Mouse (Mus musculus): ENCODE measurements around the gene Pdk2.

Gene Pdk2

DNA sequence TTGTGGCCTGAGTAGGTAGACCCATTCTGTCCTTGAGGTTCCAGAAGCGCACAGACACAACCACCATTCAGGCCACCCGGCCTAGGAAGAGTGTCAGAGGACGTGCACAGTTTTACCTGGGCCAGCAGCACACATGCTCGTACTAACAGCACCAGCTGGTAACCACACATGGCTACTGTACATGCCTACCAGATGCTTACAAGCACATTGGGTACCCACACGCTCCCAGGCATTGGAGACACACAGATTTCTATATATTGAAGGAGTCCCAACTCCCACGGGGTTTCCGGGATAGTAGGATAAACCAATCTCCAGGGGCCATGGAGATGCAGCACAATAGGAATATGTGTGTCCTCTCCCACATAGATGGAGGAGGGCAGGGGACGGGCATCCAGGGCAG is 38.4 kb downstream of the Pdk2 start:
- no peak for DNase-seq (ENCODE audit: low spot score)

DNA sequence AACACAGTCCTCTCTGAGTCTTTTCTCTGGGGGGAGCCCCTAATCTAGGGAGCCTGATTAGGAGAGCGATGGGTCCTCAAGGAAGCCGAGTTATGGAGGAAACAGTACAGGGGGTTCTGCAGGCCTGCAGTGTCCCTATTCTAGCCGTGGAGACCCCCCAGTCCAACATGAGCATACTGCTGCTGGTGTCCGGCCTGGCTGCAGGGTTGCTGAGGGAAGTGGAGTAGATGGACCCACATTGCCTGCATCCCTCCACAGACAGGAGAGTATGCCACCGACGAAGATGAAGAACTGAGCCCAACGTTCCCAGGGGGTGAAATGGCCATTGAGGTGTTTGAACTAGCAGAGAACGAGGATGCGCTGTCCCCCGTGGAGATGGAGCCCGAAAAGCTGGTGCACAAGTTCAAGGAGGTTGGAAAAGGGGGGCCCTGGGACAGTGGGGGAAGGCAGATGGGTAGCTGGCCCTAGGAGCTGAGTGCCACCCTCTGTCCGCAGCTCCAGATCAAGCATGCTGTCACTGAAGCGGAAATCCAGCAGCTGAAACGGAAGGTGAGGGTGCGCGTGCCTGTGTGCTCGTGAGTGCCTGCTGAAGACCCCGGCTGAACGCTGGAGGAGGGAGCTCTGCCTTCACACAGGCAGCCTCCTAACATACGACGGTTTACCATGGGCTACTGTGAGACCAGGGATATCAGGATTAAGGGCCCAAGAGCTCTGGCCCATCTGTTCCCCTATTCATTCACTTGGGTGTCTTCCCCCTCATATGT is 39.4 kb downstream of the Pdk2 start:
- no peak for DNase-seq (ENCODE audit: low spot score)

DNA sequence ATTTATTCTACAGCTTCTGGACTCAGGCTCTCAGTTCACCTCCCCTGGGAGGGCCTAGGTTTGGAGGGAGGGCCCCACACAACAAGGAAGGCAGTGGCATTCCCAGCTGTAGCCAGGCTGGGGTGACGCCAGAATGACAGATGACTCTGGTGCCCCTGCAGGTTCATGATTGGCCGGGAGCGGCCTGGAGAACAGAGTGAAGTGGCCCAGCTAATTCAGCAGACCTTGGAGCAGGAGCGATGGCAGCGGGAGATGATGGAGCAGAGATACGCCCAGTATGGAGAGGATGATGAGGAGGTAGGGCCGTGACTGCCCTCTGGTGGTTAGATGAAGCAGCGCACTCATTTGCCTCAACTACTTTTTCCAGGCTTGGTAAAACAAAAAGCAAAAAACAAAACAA is 40.1 kb downstream of the Pdk2 start:
- peak; percentile 68 for DNase-seq (ENCODE audit: low spot score)

DNA sequence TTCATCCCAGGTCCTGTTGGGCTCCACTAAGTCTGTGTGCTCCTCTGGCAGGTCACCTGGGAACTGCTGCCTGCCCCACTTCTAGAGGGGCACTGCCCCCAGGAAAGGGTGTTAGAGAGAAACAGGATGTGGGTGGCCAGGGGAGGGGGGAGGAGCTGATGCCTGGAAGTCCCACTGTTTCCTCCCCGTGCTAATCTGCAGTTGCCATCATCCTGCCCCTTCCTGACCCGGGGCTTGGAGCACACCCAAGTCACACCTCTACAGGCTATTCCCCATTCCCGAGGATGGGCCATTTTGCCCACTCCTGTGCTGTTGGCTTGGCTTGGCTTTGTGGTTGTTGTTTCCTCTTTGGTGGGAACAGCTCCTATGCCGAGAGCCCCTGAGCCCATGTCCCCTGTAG is 40.6 kb downstream of the Pdk2 start:
- no peak for DNase-seq (ENCODE audit: low spot score)

DNA sequence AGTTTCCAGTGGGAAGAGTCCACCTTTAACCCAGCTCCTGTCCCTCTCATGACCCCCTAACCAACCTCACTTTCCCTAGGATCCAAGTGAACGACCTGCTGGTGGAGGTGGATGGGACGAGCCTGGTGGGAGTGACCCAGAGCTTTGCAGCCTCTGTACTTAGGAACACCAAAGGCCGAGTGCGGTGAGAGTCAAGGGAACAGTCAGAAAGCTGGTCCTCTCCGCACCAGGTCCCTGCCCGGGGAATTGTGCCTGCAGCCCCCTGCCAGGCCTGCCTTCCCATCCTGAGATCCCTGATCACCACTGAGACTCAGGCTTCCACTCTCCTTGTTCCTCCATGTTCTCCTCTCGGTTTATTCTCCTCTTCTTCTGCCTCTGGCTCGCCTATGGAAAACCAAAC is 41.0 kb downstream of the Pdk2 start:
- DNase-seq (ENCODE audit: low spot score) = no peak

DNA sequence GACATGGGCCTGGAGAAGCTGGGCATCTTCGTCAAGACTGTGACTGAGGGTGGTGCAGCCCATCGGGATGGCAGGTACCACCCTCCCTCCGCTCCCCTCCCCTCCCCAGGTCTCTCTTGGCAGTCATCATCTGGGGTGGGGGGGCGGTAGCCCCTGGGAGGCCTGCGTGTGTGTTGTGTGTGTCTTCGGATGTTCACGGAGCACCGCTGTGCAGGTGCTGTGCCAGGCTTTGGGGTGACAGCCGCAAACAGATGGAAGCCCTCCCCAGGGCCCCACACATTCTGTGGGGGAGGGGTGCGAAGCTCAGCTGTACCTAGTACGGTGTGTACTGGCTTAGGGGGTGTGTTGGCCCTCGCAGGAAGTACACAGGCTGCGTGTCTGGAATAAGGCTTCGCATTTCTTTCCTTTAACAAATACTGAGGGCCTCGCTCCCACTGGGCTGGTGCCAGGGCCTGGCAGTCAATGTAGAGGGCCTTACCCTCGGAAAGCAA is 43.1 kb downstream of the Pdk2 start:
- DNase-seq (ENCODE audit: low spot score) = no peak

DNA sequence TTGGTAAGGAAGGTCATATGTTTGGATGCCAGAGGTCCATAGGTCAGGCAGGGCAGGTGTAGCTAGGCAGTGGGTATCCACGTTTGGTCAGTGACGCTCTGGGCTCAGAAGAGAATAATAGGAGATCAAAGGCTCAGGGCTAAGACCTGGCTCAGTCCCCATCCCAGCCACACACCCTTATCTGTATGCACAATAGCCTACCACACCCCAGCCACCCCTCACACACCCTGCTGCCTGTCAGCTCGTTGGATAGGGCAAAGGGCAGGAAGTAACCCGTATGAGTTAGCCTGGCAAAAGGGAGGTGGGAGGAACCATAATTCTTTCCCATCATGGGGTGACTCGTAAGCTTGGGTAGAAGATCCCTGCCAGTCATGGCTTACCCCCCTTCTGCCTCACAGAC is 43.6 kb downstream of the Pdk2 start:
- no peak for DNase-seq (ENCODE audit: low spot score)

DNA sequence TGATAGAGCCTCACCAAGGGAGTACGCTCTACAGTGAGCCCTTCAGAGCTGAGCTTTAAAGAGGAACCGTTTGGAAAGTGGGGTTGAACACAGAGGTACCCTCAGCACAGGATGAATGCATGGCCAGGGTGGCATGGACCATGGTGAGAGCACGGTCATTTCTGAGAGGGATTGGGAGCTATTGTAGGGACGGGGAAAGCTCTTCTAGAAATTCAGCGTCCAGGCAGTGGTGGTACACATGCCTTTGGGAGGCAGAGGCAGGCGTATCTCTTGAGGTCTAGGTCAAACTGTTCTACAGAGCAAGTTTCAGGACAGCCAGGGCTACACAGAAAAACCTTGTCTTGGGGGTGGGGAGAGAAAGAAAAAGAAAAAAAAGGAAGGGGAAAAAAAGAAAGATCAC is 44.2 kb downstream of the Pdk2 start:
- DNase-seq (ENCODE audit: low spot score) = no peak

DNA sequence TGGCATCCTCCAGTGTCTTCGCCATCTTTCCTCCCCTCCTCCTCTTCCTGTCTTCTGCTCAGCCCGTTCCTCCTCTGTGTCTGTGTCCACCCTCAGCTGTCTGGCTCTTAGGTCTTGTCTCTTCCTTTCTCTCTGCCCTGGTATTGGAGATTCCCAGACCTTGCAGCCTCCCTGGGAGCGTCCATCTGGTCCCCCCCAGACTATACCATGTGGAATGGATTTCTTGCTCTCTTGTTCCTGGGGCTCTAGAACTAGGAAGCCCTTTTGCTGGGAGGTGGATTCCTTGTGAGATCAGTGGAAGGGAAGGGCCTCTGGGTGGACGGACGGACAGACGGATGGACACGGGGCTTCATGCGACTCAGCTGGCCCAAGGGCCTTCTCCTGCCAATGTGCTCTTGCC is 45.1 kb downstream of the Pdk2 start:
- DNase-seq (ENCODE audit: low spot score) = no peak

DNA sequence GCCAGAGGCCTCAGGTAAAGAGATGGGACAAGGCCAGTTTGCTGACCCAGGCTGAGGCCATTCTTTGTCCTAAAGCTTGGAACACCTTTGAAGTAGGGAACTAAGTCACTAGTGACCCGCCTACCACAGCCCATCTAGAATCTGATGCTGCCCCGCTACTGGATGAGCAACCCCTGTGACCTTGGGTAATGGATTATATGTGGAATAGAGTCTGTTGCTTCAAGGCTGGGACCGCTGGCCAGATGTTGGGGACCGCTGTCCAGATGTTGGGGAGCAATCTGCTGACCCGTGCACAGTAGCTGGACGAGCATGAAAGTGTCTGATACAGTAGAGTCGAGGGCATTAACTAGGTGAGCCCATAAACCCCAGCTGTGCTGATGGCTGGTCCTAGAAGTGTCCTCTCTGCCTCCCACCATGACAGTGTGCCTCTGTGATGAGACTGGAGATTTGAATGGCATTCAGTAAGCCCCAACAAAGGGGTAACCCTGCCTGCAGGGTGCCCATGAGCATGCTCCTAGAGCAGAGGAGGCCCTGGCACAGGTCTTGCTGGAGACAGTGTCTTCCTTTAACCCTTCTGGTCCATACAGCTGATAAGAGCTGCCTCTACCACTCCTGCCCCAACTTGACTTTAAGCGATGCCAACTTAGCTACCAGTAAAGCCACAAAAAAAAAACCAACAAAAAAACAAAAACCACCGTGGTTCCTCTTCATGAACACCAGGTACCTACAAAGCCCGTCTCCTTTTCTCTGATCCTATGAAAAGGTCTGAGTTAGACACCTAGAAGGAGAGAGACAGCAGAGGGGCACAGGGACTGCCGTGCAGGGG is 46.0 kb downstream of the Pdk2 start:
- DNase-seq (ENCODE audit: low spot score) = no peak

DNA sequence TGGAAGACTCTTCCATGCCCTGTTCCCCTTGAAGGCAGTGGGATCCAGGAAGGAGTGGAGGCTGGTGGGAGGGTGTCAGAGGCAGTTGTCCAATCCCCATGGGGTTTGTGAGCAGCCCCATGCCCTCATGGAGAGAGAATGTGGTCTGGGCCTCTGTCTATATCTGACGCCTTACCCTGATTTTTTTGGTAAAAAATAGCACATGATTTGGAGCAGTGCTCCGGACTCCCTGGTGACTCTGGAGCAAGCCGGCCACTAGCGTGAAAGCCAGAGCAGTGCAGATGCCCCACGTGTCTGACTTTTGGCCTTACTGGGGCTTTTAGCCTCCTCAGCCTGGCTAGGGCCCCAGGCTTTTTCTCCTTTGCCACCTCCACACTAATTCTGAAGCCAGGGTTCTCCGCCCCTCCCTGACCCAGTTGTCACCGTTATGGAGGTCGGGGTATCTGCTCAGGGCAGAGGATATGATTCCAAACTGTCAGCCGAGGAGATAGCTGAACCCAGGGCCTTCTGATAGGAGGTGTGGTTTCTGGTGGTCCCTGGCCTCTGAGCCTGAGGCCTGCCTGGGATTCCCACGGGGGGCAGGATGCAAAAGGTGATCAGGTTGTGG is 46.8 kb downstream of the Pdk2 start:
- peak; percentile 94 for DNase-seq (ENCODE audit: low spot score)

DNA sequence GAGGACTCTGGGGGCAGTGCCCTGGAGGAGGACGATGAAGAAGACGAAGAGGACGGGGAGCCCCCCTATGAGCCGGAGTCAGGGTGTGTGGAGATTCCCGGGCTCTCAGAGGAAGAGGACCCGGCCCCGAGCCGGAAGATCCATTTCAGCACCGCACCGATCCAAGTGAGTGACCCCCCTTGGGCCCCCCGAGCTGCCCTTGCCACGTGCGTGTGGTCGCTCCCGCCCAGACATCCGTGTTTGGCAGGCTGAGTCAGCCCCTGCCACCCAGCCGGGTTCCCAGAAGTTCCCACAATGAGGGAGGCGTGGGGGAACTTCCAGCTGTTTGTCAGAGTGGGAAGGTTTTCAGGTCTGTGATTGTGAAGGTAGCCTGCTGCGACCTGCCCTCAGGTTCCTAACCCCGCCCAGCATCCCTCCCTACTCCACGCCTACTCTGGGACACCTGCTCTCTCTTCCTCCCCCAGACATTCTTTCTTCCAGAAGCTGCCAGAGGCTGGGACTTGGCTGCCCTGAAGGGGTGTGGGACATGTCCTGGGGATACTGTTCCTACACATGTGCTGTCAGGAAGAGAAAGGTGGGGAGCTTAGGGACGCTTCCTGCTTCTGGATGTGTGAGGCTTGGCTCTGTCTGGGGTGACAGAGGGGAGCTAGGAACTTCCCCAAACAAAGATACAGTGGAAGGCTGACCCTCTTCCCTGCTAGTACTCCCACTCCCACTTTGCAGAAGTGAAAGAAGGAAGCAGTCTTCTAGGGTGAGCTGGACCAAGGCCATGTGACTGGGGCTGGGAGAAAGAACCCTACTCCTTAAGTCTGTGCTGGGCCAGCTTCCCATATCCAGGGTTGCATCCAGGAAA is 48.2 kb downstream of the Pdk2 start:
- peak; percentile 74 for DNase-seq (ENCODE audit: low spot score)

DNA sequence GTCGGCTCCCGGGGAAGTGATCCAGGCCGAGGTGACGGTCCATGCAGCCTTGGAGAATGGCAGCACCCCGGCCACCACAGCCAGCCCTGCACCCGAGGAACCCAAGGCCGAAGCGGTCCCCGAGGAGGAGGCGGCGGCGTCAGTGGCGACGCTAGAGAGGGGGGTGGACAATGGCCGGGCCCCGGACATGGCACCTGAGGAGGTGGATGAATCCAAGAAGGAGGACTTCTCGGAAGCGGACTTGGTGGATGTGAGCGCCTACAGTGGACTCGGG is 48.7 kb downstream of the Pdk2 start:
- DNase-seq (ENCODE audit: low spot score) = no peak

DNA sequence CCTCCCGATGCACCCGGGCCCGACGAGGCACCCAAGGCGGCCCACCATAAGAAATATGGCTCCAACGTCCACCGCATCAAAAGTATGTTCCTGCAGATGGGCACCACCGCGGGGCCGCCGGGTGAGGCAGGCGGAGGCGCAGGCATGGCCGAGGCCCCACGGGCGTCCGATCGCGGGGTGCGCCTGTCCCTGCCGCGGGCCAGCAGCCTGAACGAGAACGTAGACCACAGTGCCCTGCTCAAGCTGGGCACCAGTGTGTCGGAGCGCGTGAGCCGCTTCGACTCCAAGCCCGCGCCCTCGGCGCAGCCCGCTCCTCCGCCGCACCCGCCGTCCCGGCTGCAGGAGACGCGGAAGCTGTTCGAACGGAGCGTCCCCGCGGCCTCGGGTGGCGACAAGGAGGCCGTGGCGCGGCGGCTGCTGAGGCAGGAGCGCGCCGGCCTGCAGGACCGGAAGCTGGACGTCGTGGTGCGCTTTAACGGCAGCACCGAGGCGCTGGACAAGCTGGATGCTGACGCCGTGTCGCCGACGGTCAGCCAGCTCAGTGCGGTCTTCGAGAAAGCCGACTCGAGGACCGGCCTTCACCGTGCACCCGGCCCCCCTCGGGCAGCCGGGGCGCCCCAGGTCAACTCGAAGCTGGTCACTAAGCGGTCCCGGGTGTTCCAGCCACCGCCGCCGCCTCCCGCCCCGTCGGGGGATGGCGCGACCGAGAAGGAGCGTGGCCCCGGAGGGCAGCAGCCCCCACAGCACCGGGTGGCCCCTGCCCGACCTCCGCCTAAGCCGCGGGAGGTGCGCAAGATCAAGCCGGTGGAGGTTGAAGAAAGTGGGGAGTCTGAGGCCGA is 49.3 kb downstream of the Pdk2 start:
- DNase-seq (ENCODE audit: low spot score) = peak; percentile 38

DNA sequence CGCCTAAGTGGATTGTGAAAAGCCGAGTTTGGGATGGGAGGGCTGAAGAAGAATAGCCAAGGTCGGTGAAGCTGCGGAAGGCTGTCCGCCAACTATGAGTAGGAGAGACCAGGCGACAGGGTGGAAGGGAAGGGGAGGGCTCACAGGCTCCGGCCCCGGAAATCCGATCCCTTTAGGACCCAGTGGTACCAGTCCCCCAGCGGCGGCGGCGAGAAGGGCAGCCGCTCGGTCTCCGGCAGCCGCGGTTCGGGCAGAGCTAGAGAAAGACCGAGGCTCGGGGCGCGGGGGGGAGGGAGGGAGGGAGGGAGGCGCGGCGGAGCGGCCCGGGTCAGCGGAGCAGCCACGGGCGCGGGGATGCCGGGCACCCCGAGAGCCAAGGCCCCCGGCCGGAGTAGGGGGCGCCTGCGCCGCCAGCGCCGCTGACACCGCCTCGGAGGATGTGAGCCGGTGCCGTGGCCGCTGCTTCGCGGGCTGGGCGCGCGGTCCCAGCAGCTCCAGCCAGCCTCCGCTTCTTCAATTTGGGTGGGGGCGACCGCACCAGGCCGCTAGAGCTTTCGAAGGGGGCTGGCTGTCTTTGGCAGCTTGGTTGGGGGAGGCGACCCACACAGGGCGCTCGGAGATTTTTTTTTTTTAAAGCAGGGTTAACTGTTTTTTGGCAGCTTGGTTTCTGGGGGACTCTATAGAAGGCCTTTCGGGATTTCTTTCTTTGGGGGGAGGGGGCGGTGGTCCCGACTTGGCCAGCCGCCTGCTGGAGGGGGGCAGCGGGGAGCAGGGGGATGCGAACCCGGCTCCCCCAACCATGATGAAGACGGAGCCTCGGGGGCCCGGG is 50.2 kb downstream of the Pdk2 start, which contains the start of gene Ppp1r9b:
Gene Ppp1r9b, plus strand, starts transcription at position 287 of the 829 bp plus-strand sequence.
- peak; percentile 97 for DNase-seq (ENCODE audit: low spot score)

DNA sequence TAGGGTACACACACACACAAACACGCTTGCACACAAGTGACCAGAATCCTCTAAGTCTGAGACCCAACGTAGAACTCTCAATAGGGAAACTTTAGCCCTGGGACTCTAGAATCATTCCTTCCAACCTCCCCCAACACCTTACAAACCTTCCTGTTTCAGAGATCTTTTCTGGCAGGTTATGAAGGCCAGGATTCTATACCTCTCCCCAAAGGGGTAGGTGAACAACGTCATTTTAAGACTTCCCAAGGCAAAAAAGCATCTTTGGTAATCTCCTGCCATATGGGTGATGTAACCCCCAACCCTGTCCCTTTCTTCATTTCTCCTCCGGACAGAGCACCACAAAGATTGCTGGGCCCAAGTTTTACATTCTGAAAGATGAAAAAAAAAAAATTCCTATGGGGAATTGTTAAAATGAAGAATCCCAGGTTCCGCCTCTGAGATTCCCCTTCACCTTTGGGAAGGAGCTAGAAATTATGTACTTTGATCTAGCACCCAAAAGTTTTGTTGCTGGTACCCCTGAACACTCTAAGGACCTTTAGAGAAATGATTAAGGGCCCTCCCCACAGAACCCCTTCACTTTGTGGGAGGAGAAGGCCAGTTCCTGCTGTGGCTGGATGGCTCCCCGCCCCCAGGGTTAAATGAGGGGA is 50.9 kb downstream of the Pdk2 start:
- no peak for DNase-seq (ENCODE audit: low spot score)

DNA sequence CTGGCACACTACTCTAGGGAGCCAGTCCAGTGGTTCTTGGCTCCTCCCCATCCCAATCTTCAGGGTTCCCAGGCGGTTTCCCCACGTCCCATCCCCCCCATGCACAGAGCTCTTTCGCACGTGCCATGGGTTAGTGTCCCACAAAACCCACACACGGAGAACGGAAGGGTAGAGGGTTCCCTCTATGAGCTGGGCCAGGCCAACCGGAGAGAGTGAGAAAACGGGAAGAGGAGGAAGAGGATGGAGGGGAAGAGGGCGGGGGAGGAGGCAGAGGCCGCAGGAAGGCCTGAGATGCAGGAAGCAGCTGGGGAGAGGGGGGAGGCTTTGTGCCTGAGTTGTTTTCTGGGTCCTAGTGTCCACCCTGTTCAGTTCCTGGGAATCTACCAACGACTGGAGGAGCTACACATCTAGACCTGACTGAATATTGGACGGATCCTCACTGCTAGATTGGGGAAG is 51.6 kb downstream of the Pdk2 start:
- peak; percentile 97 for DNase-seq (ENCODE audit: low spot score)

DNA sequence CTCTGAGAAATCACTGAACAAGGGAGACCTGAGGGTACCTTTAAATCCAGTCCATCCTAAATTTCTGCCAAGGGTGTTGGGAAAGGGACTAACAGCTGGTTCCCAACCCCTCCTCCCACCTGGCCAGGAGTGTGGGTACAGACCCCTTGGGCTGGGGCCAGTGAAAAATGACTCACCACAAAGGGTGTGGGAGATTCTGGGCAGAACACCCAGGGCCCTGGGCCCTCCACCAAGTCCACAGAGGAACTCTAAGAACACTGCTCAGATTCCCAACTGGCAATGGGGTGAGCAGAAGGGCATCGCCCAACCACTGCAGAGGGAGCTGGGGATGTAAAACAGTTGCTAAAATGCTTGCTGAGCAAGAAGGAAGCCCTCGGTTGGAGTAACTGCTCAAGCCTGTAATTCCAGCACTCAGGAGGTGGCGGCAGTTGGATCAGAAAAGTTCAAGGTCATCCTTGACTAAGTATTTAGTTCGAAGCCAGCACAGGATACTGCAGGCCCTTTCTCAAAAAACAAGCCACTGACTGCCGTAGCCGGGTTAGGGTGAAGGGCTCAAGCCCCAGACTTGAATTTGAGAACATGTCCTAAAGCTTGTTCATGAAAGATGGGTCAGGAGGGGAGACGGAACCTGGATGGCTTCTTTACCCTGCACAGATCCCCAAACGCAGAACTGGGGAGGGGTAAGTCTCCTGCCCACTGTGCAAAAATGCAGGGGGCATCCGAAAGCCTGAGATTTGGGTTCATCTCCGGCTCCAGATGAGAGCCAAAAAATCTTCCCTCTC is 52.2 kb downstream of the Pdk2 start:
- peak; percentile 77 for DNase-seq (ENCODE audit: low spot score)

DNA sequence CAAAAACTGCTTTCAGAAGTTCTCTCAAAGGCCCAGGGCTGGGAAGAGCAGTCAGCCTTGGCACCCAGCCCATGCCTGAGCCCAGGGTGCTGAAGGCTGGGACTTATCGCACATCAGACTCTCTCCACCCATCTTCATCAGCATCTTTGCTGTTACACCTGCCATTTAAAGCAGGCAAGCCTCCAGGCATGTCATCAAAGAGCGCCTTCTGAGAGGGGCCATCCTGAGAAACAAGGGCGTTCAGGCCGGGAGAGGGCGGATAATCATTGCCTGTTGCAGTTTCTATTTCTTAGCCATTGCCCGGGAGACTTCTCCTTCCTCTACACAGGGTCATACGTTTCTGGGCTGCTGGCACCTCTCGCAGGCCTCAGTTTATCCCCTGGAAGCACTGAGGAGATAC is 53.3 kb downstream of the Pdk2 start:
- DNase-seq (ENCODE audit: low spot score) = peak; percentile 38
